Mouse (Mus musculus) T-helper 1 cell (primary cell): ENCODE data around the gene Mcrs1.

Source experiments
- in situ Hi-C: fragments of 300-600 bp; cut with MboI, MseI; formaldehyde crosslinking; loops from one replicate; pipeline ENCODE4 v1.15.1; 2025; ENCODE audit warnings: high pct_unique_total_duplicates

Gene Mcrs1

DNA sequence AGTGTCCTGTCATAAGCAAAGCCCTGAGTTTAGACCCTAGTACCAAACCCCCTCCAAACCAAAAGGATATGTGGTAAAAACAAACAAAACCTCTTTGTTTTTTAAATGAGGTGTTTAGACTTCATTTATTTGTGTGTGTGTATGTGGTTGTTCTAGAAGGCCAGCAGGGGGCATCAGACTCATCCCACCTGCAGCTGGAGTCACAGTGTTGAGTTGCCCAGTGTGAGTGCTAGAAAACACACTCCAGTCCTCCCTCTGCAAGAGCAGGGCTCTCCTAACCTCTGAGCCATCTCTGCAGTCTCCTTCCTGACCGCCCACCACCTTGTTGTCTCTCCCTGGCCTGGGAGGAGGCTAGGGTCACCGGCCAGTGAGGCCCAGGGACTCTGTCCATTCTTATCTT is 36.8 kb downstream of the Mcrs1 start:
- in situ Hi-C loops, result loop anchor here (5.0 kb wide), 1 partner anchor 57 kb away; no protein-coding TSS in a partner anchor

DNA sequence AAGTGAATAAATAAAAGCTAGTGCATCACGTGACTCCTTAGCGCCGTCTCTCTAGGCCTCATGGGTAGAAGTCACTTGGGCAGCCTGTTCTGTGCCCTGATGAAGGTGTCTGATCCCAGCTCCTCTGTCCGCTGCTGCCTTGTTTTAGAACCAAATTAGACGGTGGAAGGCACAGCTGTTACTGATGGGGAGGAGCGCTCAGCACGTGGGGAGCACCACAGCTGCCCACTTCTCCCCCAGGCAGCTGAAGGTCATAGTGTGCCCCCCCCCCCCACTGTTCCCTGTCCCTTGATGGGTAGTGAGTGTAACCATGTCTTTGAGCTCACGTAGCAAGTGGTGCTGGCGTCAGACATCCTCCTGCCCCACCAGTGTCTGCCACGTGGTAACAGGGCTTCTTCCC is 38.6 kb downstream of the Mcrs1 start:
- in situ Hi-C loops, result no loop called here

DNA sequence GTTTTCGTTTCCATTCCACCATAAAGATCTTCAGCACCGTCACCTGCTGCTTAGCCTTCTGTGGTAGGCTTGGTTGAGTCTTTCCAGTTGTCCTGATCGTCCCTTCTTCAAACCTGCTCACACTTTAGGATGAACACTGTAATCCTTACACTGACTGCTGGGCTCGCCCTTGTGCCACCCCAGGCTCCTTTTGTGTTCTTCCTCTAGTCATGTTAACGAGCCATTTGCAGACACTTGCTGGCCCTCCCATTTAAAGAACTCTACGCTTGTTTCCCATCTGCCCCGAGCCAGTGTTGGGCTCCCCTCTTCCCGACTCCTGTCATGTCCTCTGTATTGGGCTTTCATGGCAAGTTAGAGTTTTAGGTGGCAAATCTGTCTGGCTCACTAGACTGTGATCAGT is 45.8 kb downstream of the Mcrs1 start:
- in situ Hi-C loops, result no loop called here

DNA sequence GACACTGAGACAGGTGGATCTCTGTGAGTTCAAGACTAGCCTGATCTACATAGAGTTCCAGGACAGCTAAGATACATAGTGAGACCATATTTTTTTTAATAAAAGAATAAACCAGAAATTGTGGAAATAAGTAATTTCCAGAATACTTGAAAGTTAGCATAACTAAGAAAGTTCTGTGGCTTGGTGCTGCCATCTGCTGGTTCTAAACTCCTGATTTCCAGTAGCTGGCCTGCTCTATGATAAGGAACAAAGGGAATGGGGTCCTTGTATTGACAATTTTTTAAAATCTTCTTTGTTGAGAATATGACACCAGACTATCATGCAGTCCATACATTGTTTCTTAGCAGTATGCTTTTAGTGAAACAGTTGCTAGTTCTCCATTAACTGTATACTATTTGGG is 53.0 kb downstream of the Mcrs1 start:
- in situ Hi-C loops, result no loop called here

GRCm38 (mm10) chr15:99195043-99195442 is 56.7 kb downstream of the Mcrs1 start:
- in situ Hi-C loops, result no loop called here

DNA sequence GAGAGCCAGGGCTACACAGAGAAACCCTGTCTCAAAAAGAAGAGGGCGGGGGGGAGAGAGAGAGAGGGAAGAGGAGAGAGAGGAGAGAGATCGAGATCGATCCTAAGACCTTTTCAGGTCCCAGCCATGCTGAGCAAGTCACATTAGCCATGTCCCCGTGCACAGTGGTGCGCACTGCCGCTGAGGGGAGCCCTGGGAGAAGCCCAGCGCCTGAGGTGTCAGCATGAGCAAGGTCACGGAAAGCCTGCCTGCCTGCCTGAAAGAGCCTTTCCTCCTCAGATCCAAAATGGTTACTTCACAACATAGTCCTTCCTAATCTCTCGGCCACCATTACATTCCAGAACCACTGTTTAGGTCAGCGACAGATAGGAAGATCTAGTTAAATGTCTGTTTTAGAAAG is 57.4 kb downstream of the Mcrs1 start:
- in situ Hi-C loops, result no loop called here
